Mouse (Mus musculus): ENCODE results near the gene Hadha.

Hadha gene

GRCm38 (mm10) chr5:30111771-30112170 lies 43.2 kb downstream of the Hadha start:
- DNase-seq (ENCODE audit: low spot score) = no peak

- DNase-seq (ENCODE audit: low spot score) = no peak
Measured at GRCm38 (mm10) chr5:30111126-30111525, 43.8 kb downstream of the Hadha start.

DNA sequence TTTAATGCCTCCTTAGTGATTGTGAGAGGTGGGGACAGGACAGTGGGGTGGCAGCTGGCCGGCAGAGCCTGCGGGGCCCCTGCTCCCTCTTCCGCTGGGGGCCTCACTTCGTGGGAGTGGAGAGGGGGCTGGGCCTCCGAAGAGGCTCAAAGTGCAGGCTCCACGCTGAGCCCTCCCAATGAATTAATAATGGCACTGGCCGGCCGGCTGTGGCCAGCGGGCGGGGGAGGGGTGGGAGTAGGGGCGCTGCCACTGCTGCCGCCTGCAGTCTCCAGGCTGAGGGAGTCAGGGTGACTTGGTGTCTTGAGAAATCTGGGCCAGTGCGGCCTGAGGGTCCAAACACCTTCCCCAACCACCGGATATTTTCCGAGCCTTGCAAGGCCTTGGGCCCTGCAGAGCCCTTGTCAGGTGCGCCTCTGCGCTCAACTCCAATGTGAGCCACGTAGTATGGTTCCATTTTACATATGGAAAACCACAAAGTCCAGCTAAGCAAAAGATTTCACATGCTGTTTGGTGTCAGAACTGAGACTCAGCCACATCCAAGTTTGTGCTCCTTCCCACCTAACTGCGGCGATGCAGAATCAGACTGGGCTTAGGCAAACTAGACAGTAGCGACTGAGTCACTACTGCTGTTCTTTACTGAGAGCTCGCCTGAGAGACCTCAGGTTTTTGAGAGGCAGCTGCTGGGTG lies 44.4 kb downstream of the Hadha start:
- DNase-seq (ENCODE audit: low spot score) = no peak

DNA sequence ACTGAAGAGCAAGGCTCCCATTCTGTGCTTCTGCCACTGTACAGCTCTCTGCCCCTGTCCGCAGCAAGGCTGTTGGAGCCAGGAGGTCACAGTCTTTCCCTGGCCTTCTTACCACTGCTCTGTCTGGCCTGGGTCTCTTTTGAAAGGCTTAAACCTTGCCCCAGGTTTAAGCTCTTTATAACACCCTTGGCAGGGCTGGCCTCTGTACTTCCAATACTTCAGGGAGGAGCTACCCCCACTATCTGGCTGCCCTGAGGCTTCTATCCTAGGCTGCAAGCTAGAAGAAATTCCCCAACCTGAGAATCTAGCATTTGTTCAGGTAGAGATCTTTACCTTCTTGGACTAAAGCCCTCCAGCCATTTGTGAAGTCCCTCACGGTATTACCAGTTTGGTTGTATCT lies 45.1 kb downstream of the Hadha start:
- DNase-seq (ENCODE audit: low spot score) = no peak

GRCm38 (mm10) chr5:30108233-30108632 lies 46.7 kb downstream of the Hadha start:
- no peak for DNase-seq (ENCODE audit: low spot score)

DNA sequence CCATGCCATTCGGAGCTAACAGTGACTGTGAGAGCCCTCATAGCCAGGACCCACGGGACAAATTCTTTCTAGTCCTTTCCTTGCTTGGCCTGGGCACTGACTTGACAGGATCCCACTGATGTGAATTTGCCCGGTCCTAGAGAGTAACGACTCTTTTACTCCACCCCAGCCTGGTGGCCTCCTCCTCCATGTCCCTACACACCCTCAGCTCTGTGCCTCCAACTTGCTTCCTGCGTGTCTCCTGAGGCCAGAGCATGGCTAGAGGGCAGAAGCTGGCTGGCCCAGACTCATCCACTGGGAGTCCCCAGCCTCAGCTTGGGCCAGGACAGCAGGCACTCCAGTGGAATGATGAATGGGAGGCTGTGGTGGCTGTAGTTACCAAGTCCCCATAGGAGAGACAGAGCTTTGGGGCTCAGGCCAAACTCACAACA lies 47.3 kb downstream of the Hadha start:
- no peak for DNase-seq (ENCODE audit: low spot score)

DNA sequence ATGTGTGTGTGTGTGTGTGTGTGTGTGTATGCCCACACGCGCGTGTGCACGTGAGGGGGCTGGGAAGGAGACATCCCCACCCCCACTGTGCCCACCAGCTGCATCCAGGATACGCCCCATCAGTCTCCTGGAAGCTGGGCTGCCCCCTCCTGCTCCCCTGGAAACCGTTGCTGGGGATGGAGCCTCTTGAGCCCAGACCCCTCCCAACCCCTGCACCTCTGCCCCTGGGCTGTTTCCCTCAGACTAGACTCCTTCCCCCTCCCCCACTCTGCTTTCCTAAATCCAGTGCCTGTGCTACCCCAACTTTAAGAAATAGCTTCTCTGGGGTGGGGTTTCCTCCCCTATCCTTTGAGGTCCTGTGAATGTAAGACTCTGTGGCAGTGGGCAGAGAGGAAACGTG lies 47.8 kb downstream of the Hadha start:
- no peak for DNase-seq (ENCODE audit: low spot score)

DNA sequence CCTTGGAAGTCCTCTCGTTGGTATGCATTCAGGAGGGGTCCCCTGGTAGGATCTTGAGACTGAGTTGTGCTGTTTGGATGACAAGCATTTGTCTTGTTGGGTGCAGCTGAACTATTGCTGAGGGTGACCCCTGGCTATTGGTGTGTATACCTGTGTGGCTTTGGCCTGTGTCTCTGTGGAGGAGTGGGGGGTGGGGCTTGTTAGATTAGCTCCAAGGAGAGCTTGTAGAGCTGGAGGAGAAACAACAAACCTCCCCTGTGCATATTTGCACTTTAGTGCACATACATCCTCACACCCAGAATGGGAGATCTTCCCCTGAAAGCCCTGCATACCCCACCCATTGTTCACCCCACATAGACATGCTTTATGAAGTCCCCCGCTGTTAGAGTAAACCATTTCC lies 48.2 kb downstream of the Hadha start:
- DNase-seq (ENCODE audit: low spot score) = no peak

DNA sequence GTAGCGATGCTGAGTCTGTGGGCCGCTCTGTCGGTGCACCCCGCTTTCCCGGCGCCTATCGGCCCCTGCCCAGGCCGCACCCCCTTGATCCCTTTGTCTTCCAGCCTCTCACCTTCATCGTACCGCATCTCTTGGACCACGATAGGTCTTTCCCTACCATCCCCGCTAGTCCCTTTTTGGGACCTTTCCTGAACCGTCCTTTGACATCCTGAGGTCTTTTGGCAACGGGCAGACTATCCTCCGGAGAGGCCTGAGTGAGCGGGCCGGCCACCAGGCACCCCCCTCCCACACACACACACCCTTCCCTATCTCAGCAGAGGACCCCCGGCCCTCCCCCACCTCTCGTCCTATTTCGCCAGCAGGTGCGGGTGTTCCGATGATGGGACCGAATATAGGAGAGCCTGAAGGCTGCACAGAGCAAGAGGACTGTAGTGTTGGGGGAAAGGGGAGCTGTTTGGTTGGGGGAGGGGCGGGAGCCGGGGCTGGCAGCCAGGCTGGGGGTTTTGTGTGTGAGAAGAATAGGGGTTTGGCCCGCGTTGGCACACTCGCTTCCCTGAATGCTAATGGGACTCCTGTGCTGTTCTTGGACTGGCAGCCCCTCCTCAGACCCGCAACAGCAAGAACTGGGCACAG lies 49.2 kb downstream of the Hadha start, which contains the start of gene 3110082J24Rik:
3110082J24Rik (minus strand) TSS at position 419 of the 633 bp plus-strand sequence.
- DNase-seq (ENCODE audit: low spot score) = no peak

GRCm38 (mm10) chr5:30104841-30105667 lies 49.9 kb downstream of the Hadha start, which contains the start of gene Garem2:
Gene Garem2, plus strand, starts transcription at chr5:30105161.
- DNase-seq (ENCODE audit: low spot score) = no peak

- no peak for DNase-seq (ENCODE audit: low spot score)
Measured at GRCm38 (mm10) chr5:30104339-30104738, 50.6 kb downstream of the Hadha start.

GRCm38 (mm10) chr5:30103340-30103739 lies 51.6 kb downstream of the Hadha start:
- no peak for DNase-seq (ENCODE audit: low spot score)

GRCm38 (mm10) chr5:30098260-30098659 lies 56.7 kb downstream of the Hadha start:
- DNase-seq (ENCODE audit: low spot score) = no peak

DNA sequence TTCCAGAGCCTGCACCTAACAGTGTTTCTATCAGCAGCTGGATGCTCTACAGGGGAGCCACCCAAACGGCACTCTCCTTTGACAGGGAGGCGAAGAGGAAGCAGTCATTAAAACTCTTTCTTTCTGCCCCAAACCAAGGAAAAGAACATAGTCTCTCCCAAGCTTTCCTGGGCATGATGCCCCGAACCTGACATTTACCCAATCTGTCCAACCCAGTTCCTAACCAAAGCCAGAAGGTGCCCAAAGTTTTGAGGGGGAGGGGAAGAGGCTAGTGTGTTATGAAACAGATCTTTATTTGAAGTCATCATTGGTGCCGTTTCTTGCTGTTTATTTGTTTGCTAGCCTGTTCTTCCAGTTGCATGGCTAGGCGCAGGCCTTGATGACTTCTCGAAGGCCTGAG lies 59.2 kb downstream of the Hadha start:
- no peak for DNase-seq (ENCODE audit: low spot score)

- DNase-seq (ENCODE audit: low spot score) = no peak
Measured at GRCm38 (mm10) chr5:30094399-30094798, 60.6 kb downstream of the Hadha start.

GRCm38 (mm10) chr5:30092701-30093100 lies 62.3 kb downstream of the Hadha start:
- no peak for DNase-seq (ENCODE audit: low spot score)

DNA sequence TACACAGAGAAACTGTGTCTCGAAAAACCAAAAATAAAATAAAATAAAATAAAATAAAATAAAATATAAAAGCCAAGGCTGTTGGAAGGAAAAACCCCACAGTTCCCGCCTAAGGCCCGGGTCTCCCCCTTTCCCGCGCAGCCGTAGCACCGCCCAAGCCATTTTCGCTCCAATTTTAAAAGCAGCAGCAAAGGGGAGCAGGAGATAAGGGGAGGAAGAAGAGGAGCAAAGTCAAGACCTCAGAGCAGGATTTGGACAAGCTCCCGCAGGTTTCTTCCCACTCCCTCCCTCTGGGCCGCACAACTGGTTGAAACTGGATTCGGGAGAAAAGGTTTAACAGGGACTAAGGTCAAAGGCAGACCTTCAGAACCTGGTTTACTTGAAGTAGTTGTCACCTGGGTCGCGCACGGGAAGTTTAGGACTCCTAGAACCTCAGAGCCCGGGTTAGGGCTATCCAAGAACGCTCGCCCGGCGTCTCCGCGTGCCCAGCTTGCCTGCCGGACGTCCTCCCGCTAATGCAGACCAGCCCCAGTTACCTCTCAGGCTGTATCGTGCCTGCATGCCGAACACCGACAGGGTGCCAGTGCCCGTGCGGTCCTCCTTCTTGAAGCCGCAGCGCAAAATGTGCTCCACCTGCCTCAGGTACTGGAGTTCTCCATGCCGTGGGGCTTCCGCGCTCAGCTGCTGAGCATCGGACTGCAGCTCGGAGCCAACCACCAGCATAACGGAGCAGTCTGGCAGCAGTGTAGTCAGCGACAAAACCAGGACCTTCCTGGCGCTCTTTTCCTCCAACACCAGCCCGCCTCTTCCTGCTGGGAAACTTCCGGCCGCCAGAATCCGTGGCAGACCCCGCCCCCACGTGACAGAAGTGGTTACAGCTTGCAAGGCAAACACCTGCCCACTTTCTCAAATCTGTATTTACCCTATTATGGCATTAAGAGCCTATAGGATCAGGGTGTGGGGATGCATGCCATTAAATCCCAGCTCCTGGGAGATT lies 81.8 kb downstream of the Hadha start, which contains the start of gene Tyms:
Tyms (minus strand) TSS at position 793 of the 997 bp plus-strand sequence.
- DNase-seq (ENCODE audit: low spot score) = peak; percentile 80

DNA sequence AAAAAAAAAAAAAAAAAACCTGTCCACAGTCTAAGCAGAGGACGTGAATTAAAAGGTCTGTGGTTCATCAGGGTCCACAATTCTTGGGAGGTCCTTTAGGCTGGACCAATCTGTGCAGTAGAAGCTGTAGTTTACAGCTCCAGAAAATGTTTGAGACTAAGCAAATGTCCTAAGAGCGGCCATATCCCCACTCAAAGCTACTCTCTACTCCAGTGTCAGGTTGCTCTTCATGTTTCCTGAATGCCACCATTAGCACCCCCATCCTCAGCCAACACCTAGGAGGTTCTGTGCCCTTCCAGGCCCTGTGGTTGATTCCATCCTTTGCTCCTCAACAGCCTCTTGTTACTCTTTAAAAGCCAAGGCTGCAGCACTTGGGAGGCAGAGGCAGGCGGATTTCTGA lies 82.6 kb downstream of the Hadha start:
- no peak for DNase-seq (ENCODE audit: low spot score)

DNA sequence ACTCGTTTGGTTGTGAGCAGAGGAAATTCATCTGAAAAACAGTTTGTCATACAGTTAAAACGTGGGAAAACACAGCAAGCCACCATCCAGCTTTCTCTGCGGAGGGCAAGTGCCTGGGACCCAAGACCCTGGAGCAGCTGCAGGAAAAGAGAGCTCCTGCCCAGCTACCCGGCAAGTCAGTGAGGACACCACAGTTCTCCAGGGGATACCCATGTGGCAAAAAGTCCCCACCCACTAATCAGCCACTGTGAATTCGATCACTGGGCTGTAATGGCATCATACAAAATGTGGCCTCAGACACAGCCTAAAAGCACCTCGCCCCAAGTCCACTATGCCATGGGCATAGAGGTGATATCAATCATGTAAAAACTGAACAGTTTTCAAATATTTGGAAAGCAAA lies 83.3 kb downstream of the Hadha start:
- DNase-seq (ENCODE audit: low spot score) = no peak
